Mouse (Mus musculus) thymus, postnatal 10 days (tissue): ENCODE data around the gene Sox21.

Source experiments
- DNase-seq, 2 experiments: peaks; one replicate each; pipeline ENCODE4 v3.0.0; 2021; ENCODE audit warnings: low spot score in 2 of 2

Gene Sox21

DNA sequence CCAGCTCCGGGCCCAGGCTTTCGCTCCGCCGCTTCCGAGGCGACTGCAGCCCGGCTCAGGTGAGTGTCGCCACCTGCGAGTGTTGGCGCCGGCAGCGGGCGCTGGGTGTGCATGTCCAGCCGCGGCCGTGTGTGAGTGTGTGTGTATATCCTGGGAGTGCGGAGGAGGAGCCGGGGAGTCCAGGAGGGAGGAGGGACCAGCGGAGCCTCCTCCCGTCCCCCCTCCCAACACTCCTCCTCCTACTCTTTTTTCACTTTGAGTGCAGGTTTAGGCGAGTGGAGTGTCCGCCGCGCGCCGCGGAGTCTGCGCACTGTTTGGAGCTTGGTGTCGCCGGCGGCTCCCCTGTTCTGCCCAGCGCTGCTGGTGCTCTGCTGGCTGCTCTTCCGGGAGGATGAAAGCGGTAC is at the start of gene Sox21:
TSS of gene Sox21 (minus strand) at position 145 of the 404 bp plus-strand sequence.
- peak in 1 of 2 experiments; percentile 7 for DNase-seq

DNA sequence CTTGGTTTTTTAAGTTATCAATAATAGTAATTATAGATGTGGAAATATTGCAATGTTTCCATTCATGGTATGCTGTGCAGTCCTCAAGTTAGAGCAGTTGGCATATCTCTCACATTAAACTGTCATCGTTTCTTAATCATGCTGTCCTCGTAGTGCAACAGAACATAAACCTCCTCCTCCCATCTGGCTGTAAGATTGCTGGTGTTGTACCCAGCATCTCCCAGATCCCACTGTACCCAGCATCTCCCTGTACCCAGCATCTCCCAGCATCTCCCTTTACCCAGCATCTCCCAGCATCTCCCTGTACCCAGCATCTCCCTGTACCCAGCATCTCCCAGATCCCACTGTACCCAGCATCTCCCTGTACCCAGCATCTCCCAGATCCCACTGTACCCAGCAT is 49.3 kb upstream of the Sox21 start:
- DNase-seq = no peak

GRCm38 (mm10) chr14:118282917-118283316 is 46.1 kb upstream of the Sox21 start:
- DNase-seq = no peak

GRCm38 (mm10) chr14:118282272-118282671 is 45.4 kb upstream of the Sox21 start:
- DNase-seq = no peak

- no peak for DNase-seq
Measured at GRCm38 (mm10) chr14:118277704-118278498, 41.1 kb upstream of the Sox21 start.

DNA sequence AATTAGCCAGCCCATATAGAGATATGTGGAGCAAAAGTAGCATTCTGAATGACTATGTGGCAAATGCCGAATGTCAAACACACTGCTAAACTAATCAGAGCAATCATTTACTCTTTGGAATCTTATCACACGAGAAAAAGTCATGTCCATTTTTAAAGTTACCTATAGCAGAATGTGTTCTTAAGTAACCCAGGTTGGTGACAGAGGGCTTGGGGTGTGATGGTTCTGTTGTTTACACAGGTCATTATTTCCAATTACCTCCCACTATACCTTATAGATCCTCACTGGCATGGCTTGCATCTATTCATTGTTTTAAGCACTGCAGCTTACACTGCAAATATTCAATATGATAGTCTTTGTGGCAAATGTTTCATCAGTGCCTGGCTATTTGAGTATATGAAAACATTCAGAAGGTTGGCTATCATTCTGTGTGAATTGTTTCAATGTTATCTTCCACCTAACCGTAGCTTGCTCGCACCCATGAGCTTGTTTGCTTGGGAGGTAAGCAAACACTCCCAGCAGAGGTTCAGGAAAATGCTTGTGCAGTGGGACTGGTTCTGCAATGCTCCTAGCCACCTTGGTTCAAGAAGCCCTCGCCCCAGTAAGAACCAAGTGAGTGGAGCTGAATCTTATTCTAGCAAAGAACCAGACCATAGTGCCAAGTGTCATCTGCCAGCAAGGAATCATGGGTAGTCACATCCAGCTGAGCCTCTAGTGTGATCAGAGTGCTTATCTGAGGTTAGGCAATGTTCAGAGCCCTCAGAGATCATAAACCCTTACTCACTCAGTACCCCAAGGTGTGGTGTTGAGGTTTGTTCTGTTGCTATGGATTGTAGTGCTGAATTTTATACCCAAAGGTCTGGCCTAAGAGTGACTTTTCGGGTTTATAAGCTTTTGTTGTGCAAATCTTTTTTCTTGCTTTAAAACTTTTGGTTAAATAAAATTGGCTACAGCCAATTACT is 36.0 kb upstream of the Sox21 start:
- DNase-seq = no peak

GRCm38 (mm10) chr14:118268849-118269248 is 32.0 kb upstream of the Sox21 start:
- no peak for DNase-seq

GRCm38 (mm10) chr14:118266660-118267059 is 29.8 kb upstream of the Sox21 start, which contains the start of gene Gm9376:
Gene Gm9376, plus strand, starts transcription at chr14:118266960.
- DNase-seq = no peak

- DNase-seq = no peak
Measured at GRCm38 (mm10) chr14:118253381-118253780, 16.6 kb upstream of the Sox21 start.

DNA sequence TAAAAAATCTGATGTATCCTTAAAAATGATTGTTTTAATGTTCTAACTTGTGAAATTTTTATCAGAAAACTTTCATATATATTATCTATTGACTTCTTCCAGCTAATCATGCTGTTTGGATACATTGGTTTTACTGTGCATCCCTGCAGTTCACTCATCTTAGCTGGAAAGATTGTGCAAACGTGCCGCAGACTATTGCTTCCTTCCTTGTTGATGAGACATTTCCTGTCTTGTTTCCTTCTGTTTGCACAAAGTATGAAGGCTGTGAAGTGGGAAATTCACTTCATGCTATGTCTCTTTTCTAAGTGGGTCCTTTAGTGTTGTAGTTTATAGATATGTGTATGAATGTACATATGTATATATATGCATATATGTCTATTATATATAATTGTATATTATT is 4.6 kb upstream of the Sox21 start:
- DNase-seq = no peak

DNA sequence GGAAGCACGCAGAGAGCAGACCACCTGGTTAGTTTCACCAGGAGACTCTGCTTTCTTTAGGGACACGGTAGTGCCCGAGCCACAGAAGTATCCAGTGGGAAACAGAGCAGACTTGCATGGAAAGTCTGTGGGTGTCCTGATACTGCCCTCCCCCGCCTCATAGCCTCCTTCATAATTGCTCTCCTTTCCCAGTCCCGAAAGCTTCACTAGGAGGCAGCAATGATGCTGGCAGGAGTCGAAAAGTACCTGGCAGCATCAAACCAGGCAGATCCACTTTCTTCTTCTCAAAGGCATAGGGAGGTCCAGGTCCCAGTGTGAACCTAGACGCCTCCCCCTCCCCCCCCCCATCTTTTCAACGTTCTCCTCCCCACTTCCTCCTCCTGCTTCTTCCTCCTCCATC is 2.5 kb upstream of the Sox21 start:
- no peak for DNase-seq

- DNase-seq = no peak
Measured at GRCm38 (mm10) chr14:118237786-118238185, 956 bp upstream of the Sox21 start.

DNA sequence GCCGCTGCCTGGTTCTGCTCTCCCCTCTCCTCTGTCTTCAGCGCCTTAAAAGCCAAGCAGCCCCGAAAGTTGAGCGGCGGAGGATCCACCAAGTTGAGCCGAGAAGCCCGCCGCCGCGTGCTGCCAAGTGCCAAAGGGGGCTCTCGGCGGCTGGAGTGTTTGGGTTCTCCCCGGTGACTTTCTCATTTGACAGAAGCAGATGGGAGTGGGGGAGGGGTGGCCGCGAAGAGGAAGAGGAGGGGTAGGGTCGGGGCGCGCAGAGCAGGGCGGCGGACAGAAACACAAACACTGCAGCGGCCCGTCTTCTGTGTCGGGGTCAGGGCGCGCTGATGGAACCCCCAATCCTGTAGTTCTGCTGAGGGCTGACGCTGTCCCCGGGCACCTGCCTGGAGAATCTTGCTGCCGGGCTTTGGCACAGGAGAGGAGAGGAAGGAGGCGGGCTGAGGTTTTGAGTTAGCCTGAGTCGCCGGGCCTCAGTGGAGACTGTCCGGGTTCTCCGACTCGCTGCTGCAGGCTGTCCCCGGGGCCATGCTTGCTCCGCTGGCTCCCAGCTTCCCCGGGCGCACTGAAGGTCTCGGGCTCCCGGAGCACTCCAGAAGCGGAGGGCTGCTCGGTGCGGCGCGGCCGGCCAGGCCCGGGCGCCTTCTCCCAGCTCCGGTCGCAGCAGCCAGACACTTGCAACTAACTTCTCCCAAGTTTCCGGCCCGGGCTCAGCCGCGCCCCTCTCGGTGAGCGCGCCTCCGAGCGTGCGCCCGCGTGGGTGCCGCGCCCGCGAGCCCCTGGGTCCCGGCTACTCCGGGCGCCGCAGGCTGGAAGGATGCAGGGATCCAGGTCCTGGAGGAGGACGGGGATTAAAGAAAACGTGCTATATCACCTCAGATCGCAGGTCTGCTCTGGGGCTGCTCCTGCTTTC is 601 bp downstream of the Sox21 start:
- peak in 1 of 2 experiments; percentile 11 for DNase-seq

DNA sequence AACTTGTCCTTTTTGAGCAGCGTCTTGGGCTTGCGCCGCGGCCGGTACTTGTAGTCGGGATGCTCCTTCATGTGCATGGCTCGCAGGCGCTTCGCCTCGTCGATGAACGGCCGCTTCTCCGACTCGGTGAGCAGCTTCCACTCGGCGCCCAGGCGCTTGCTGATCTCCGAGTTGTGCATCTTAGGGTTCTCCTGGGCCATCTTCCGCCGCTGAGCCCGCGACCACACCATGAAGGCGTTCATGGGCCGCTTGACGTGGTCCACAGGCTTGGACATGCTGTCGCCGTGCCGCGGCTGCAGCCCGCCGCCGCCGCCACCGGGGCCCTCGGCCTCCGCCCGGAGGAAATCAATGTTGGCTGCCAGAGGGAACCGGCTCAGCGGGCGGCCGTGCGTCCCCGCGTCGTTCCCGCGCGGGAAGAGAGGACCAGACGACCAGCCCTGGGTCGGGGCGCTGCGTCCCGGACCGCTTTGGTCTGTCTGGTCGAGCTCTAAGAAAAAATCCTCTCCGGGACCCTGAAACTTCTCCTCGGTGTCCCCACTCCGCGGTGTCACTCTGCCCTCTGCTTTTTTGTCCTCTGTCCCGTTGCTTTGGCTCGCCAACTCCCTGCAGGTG is 1.4 kb downstream of the Sox21 start:
- DNase-seq = peak in 1 of 2 experiments; percentile 14

DNA sequence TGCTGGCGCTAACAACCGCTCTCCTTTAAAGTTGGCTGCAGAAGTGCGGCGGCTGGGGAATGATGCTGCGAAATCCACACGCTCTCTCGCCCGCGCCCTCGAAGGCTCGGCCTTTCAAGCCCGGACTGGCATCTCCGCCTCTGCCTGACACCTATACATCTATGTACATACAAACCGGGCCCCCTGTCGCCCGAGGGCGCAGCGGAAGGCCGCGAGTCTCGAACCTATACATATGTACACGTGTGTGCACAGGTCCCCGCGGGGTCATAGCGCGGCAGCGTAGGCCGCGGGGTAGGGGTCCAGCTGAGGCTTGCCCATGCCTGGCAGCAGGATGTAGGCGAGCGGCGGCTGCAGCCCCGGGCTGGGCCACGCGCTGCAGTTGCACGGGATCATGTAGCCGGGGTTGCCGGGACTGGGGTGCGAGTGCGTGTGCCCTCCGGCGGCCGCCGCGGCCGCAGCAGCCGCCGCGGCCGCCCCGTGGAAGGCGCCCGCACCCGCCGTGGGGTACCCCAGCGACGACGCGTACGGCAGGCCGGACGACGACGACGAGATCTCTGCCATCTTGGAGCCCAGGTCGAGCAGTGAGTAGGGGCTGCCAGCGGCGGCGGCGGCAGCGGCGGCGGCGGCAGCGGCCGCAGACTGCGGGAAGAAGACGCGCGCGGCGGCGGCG is 2.2 kb downstream of the Sox21 start:
- peak in 1 of 2 experiments; percentile 6 for DNase-seq

DNA sequence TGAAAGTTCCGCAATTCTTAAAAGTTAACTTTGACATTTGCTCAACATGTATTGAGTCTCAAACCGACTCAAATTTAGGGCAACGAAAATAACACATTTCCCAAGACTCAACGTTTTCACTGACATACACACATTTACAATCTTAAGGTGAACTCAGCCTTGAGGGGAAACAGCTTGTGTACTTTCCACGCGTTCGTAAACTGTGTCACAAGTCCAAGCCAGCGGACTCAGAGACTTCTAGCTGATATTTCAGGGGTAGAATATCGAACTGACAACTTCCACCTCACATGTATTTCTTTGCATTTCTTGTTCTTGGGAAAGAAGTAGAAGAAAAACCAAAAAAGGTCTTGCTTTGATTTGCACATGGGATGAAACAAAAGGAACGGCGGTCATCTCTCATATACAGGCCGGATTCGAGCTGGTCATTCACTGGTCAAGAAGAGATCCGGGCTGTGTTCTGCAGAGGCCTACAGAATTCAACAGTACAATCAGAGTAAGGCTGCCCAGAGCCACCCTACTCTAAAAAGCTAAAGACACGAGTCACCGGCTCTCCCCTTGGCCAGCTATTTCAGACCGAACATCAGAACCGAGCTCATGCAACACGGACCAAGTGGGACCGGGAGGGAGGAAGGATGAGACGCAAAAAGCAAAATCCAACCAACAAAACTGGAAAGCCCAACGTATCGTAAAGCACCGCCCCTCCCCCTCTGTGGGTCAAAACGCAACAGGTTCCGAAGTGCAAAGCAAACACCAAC is 2.9 kb downstream of the Sox21 start:
- no peak for DNase-seq

GRCm38 (mm10) chr14:118232381-118232970 is 4.4 kb downstream of the Sox21 start:
- no peak for DNase-seq

GRCm38 (mm10) chr14:118226471-118227155 is 10.2 kb downstream of the Sox21 start:
- no peak for DNase-seq

DNA sequence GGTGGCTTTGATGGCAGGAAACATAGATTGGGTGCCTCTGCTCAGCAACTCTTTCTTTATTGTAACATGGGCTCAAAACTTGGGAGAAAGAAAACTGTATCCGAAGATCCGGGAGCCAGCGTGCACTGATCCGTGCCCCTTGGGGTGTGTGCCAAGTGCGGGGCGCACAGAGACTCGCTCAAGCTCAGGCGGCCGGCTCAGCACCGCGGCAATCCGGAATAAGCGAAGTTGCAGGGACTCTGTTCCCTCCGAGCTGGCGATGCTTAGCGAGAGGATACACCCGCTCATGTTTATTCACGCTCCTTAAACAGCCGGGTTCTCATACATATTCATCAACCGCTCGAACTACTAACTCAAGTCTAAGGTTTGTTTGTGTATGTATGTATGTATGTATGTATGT is 10.9 kb downstream of the Sox21 start:
- no peak for DNase-seq
